Mouse (Mus musculus) stomach, embryonic 16.5 days (tissue): ENCODE measurements around the gene Gpn2. TPM values are rescaled to one million over a fixed set of nuclear protein-coding genes. Genes with fewer than 3 reads are reported as not detected.

Source experiments
- ATAC-seq: fragments of 200-750 bp; cut with Nextera tagmentation; 2 replicates; pipeline ENCODE4 v1.8.0; 2017; ENCODE audit warnings: moderate number of reproducible peaks, moderate TSS enrichment; ENCODE audit not compliant: insufficient read depth, low FRiP score
- H3K27ac ChIP-seq: fragments of 300-500 bp; sonication (generic); 2 replicates; pipeline ENCODE4 v1.5.1; 2014; ENCODE audit warnings: low read length
- H3K27me3 ChIP-seq: fragments of 300-500 bp; sonication (generic); 2 replicates; pipeline ENCODE4 v1.6.1; 2014; ENCODE audit warnings: low read length, control low read depth, mixed read lengths; ENCODE audit not compliant: control insufficient read depth, insufficient read depth
- H3K36me3 ChIP-seq: fragments of 300-500 bp; sonication (generic); 2 replicates; pipeline ENCODE4 v1.6.1; 2014; ENCODE audit warnings: low read length; ENCODE audit not compliant: control insufficient read depth, insufficient read depth
- H3K4me1 ChIP-seq: fragments of 300-500 bp; sonication (generic); 2 replicates; pipeline ENCODE4 v1.6.1; 2014; ENCODE audit warnings: low read length, control low read depth, mixed read lengths; ENCODE audit not compliant: control insufficient read depth, insufficient read depth
- H3K4me2 ChIP-seq: fragments of 300-500 bp; sonication (generic); 2 replicates; pipeline ENCODE4 v1.6.1; 2014; ENCODE audit warnings: low read depth, low read length, mixed read lengths
- H3K4me3 ChIP-seq: fragments of 300-500 bp; sonication (generic); replicated peaks from 2 replicates; pipeline ENCODE4 v1.5.1; 2014; ENCODE audit warnings: mild to moderate bottlenecking, low read length
- H3K9ac ChIP-seq: fragments of 300-500 bp; sonication (generic); 2 replicates; pipeline ENCODE4 v1.6.1; 2014; ENCODE audit warnings: low read length
- H3K9me3 ChIP-seq: fragments of 300-500 bp; sonication (generic); replicated peaks from 2 replicates; pipeline ENCODE4 v1.6.1; 2016; ENCODE audit warnings: low read length, control low read depth; ENCODE audit not compliant: control insufficient read depth
- WGBS: fragments of 180-500 bp; shearing (Covaris S2); extraction: QIAGEN DNeasy Blood & Tissue Kit; methylation state at CpG from one replicate; pipeline ENCODE4 v1.1.7; 2014; 5-methylcytosine and 5-hydroxymethylcytosine counted together
- polyA plus RNA-seq: library from polyadenylated mRNA; unstranded; fragments of >200 nt; fragmentation: Nextera tagmentation; extraction: Ambion mirVana; gene quantifications from 2 replicates; pipeline ENCODE4 v1.2.1, GENCODE M21; 2015

Gene Gpn2
- polyA plus RNA-seq, 1 experiment from 2014 or later: 13.8 TPM

- H3K36me3 ChIP-seq: no peaks in the 10 kb centered on the region
- no peaks in the 10 kb centered on the region for H3K4me1 ChIP-seq
- WGBS: 29% methylated on average over 10 of the region's 10 CpGs
- H3K4me3 ChIP-seq: no peak overlapping the region
- no peak overlapping the region for H3K4me2 ChIP-seq
- no peak overlapping the region for H3K27ac ChIP-seq
- peak; percentile 39; the same call in 1 of the 2 replicates for ATAC-seq
- no peak overlapping the region for H3K9ac ChIP-seq
- H3K27me3 ChIP-seq: no peaks in the 10 kb centered on the region
- H3K9me3 ChIP-seq: no peaks in the 10 kb centered on the region
Measured at GRCm38 (mm10) chr4:133557041-133557717, 27.0 kb upstream of the Gpn2 start.

GRCm38 (mm10) chr4:133559846-133560245, 24.3 kb upstream of the Gpn2 start:
- ATAC-seq: no peak
- WGBS: 71% methylated on average over 4 of the region's 4 CpGs
- Histone ChIP-seq H3K4me3 (no peak overlapping the region), H3K4me2 (no peak overlapping the region), H3K27me3 (no peaks in the 10 kb centered on the region), H3K4me1 (no peaks in the 10 kb centered on the region), H3K27ac (no peak overlapping the region), H3K9ac (no peak overlapping the region), H3K36me3 (no peaks in the 10 kb centered on the region), H3K9me3 (0 out of 2 replicates have a peak, but pooled peaks cover 4% of the 10 kb centered on the region)

DNA sequence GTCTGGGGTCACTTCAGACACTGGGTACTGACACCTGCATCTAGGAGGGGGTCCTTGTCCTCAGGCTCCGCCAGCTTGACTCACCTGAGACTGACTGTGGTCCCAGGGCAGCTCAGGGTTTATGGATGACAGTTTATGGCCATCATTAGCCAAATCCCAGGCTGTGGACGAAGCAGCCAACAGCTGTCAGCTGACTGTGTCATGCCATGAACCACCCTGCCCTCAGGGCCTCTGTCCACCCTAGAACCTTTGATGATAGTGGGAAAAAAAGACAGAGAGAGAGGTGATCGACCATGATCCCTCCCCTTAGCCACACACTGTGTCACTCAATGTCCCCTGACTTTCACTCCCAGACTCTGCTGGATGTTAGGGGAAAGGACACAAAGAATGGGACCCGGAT, 22.5 kb upstream of the Gpn2 start:
- ATAC-seq: no peak
- no peaks in the 10 kb centered on the region for H3K27me3 ChIP-seq
- H3K36me3 ChIP-seq: no peaks in the 10 kb centered on the region
- 0 out of 2 replicates have a peak, but pooled peaks cover 4% of the 10 kb centered on the region for H3K9me3 ChIP-seq
- H3K4me2 ChIP-seq: no peak overlapping the region
- no peak overlapping the region for H3K27ac ChIP-seq
- 71% methylated on average over 4 of the region's 4 CpGs for WGBS
- no peak overlapping the region for H3K9ac ChIP-seq
- H3K4me3 ChIP-seq: no peak overlapping the region
- H3K4me1 ChIP-seq: no peaks in the 10 kb centered on the region

GRCm38 (mm10) chr4:133563123-133563571, 21.0 kb upstream of the Gpn2 start:
- Histone ChIP-seq H3K9me3 (0 out of 2 replicates have a peak, but pooled peaks cover 4% of the 10 kb centered on the region), H3K4me1 (no peaks in the 10 kb centered on the region), H3K27me3 (no peaks in the 10 kb centered on the region), H3K9ac (no peak overlapping the region), H3K36me3 (no peaks in the 10 kb centered on the region), H3K4me2 (no peak overlapping the region), H3K27ac (no peak overlapping the region), H3K4me3 (no peak overlapping the region)
- peak; percentile 21; the same call in 1 of the 2 replicates for ATAC-seq
- WGBS: 72% methylated on average over 11 of the region's 11 CpGs

GRCm38 (mm10) chr4:133567251-133567650, 16.9 kb upstream of the Gpn2 start:
- WGBS: 23% methylated on average over 8 of the region's 8 CpGs
- H3K4me1 ChIP-seq: no peaks in the 10 kb centered on the region
- H3K9me3 ChIP-seq: 0 out of 2 replicates have a peak, but pooled peaks cover 4% of the 10 kb centered on the region
- no peak overlapping the region for H3K27ac ChIP-seq
- H3K27me3 ChIP-seq: no peaks in the 10 kb centered on the region
- H3K36me3 ChIP-seq: no peaks in the 10 kb centered on the region
- ATAC-seq: no peak
- no peak overlapping the region for H3K9ac ChIP-seq
- no peak overlapping the region for H3K4me3 ChIP-seq
- H3K4me2 ChIP-seq: no peak overlapping the region

DNA sequence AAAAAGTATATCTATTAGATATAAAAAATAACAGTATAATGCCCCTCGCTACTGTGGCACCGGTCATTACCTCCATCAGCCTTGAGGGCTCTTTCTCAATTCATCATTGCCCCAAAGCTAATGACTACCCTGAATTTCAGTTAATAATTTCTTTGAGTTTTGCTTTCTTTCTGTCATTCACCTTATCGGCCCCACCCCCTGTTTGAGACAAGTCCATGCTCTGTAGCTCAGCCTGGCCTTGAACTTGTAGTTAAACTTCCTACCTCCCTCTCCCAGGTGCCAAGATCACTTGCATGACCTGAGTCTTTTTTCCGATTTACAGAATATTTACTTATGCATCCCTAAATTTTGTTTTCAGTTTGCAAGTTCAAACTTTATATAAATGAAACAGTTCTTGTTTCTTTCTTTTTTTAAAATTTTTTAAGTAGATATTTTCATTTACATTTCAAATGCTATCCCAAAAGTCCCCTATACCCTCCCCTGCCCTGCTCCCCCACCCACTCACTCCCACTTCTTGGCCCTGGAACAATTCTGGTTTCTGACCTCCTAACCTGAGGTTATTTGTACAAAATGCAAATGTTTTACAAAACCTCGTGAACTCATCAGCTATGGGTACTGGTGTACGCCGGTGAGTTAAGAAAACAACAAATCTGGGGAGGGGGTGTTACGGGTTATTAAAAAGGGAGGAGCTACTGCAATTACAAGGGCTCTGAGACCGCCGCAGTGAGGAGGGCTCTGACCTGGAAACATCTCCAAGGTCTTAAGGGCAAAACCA, 14.7 kb upstream of the Gpn2 start:
- no peak for ATAC-seq
- Histone ChIP-seq H3K27me3 (no peaks in the 10 kb centered on the region), H3K4me3 (no peak overlapping the region), H3K9me3 (0 out of 2 replicates have a peak, but pooled peaks cover 2% of the 10 kb centered on the region), H3K9ac (no peak overlapping the region), H3K36me3 (no peaks in the 10 kb centered on the region), H3K4me2 (no peak overlapping the region), H3K4me1 (no peaks in the 10 kb centered on the region), H3K27ac (no peak overlapping the region)
- 66% methylated on average over 10 of the region's 10 CpGs for WGBS

DNA sequence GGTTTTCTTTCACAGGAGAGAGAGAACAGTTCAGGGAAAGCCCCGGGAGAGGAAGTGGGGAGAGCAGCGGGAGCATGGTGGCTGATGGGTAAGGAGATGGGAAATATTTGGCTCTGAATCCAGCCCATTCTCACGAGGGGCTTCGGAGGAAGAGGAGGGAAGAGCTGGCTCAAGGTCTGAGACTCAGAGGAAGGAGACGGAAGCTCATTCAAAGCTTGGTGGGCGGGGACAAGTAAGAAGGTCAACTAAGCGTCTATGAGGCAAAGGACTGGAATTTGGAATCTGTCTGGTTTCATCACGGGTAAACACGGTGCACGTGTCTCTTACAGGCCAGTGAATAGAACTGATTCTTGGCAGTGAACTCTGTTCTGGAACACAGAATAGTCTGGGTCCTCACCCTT, 14.1 kb upstream of the Gpn2 start:
- Histone ChIP-seq H3K4me1 (peaks cover 2% of the 10 kb centered on the region; the same call in 1 of the 2 replicates), H3K36me3 (no peaks in the 10 kb centered on the region), H3K27ac (no peak overlapping the region), H3K27me3 (no peaks in the 10 kb centered on the region), H3K4me3 (no peak overlapping the region), H3K9me3 (no peaks in the 10 kb centered on the region), H3K9ac (no peak overlapping the region), H3K4me2 (no peak overlapping the region)
- ATAC-seq: 0 out of 2 replicates have a peak, but pooled peaks have one; percentile 14
- WGBS: 40% methylated on average over 10 of the region's 10 CpGs

DNA sequence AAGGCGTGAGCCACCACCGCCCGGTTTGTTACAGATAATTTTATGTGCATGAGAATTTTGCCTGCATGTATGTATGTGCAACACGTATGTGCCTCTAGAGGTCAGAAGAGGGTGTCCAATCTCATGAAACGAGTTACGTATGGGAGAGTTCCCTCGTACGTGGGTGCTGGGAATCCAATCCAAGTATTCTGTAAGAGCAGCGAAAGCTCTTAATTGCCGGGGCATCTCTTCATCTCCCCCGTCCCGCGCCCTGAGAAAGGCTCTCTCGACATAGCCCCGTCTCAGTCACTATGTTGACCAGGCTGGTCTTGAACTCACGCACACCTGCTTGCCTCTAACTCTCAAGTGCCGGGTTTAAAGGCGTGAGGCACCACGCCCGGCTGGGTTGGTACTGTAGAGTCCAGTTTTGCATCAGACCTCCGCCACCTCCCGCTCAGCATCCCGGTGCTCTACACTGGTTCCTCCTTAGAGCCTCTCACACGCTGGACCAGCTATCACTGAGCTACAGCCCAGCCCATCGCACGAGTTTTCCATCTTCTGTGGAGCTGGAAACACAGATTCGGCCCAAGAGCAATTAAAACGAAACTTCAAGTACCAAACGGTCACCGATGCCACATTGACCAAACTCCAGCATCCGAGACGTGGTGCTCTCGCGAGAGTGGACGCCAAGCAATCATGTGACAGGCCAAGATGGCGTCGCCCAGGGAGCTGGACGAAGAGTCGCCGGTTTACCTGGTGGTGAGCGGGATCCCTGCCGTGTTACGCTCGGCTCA, 9.9 kb upstream of the Gpn2 start, which contains the start of gene Gpatch3:
Gene Gpatch3 (plus strand): TSS at position 676 of the 773 bp plus-strand sequence.
- ATAC-seq: peak; percentile 89

More for the DNA sequence above, 9.9 kb upstream of the Gpn2 start, which contains the start of gene Gpatch3:
- peak within 1 kb of the TSS; percentile 94 for H3K4me3 ChIP-seq
- H3K9ac ChIP-seq: peak within 1 kb of the TSS; percentile 92
- peak within 1 kb of the TSS; percentile 88 for H3K27ac ChIP-seq
- WGBS: 6% methylated on average over 44 of the region's 44 CpGs
- no peaks in the 10 kb centered on the region for H3K9me3 ChIP-seq
- peak within 1 kb of the TSS; percentile 98 for H3K4me2 ChIP-seq
- H3K4me1 ChIP-seq: peaks cover 7% of the 10 kb centered on the region; the same call in 1 of the 2 replicates
- H3K27me3 ChIP-seq: no peaks in the 10 kb centered on the region
- H3K36me3 ChIP-seq: no peaks in the 10 kb centered on the region
